Mouse (Mus musculus) B cell, adult 67 days (primary cell): ENCODE measurements around the gene Pitpnm1. TPM values are rescaled to one million over a fixed set of nuclear protein-coding genes. Genes with fewer than 3 reads are reported as not detected.

Experiments used
- total RNA-seq, 2 experiments: library from RNA; stranded (reverse); gene quantifications; 4 replicates each; pipeline ENCODE4 v1.2.4; 2023

Pitpnm1 gene
- total RNA-seq = 100 to 1,000 TPM; 227 to 233 TPM

GRCm38 (mm10) chr19:4099837-4100717 is at the start of gene Pitpnm1:
Pitpnm1 (plus strand) TSS chr19:4099998.

GRCm38 (mm10) chr19:4059069-4059740 is 40.6 kb upstream of the Pitpnm1 start, which contains the start of gene Gstp3:
Gstp3 (minus strand) TSS chr19:4059569.

GRCm38 (mm10) chr19:4081394-4081793 is 18.4 kb upstream of the Pitpnm1 start, which contains the start of gene Cabp2:
Cabp2 (plus strand) TSS chr19:4081578.

GRCm38 (mm10) chr19:4096642-4097440 is 3.0 kb upstream of the Pitpnm1 start, which contains the start of gene Cdk2ap2:
Cdk2ap2 (plus strand) TSS chr19:4097182.

GRCm38 (mm10) chr19:4125741-4126696 is 26.2 kb downstream of the Pitpnm1 start, which contains the start of gene Aip:
Aip (minus strand) TSS chr19:4125858.

GRCm38 (mm10) chr19:4139446-4139845 is 39.6 kb downstream of the Pitpnm1 start, which contains the start of gene Gpr152:
Gpr152 (plus strand) TSS chr19:4139787.

GRCm38 (mm10) chr19:4143759-4144268 is 44.0 kb downstream of the Pitpnm1 start, which contains the start of gene Cabp4:
Cabp4 (minus strand) TSS chr19:4144033.

GRCm38 (mm10) chr19:4148491-4148806 is 48.7 kb downstream of the Pitpnm1 start, which contains the start of gene Coro1b:
Coro1b (plus strand) TSS chr19:4148619.

GRCm38 (mm10) chr19:4153232-4153654 is 53.4 kb downstream of the Pitpnm1 start, which contains the start of gene Ptprcap:
Ptprcap (plus strand) TSS chr19:4153604.

GRCm38 (mm10) chr19:4162646-4163542 is 63.1 kb downstream of the Pitpnm1 start, which contains the start of gene Rps6kb2:
Rps6kb2 (minus strand) TSS chr19:4163354.

Other genes with a start within 250 kb of the Pitpnm1 start
- 10 to 100 TPM; 66.9 to 67.9 TPM for gene Chka, start 248.2 kb upstream of the Pitpnm1 start, total RNA-seq
- gene Tcirg1, start 192.9 kb upstream of the Pitpnm1 start, total RNA-seq = 100 to 1,000 TPM; 149 to 153 TPM
- 10 to 100 TPM; 91.9 to 93.5 TPM for gene Ndufs8, start 187.2 kb upstream of the Pitpnm1 start, total RNA-seq
- gene Aldh3b1, start 170.2 kb upstream of the Pitpnm1 start, total RNA-seq = 1 to 10 TPM; 7.3 to 8.9 TPM
- 100 to 1,000 TPM; 597 to 689 TPM for gene Unc93b1, start 164.8 kb upstream of the Pitpnm1 start, total RNA-seq
- under 1 TPM in 1 of 2 experiments, not detected in 1; 0.20 TPM for gene Aldh3b3, start 141.4 kb upstream of the Pitpnm1 start, total RNA-seq
- under 1 TPM in 1 of 2 experiments, not detected in 1; 0.84 TPM for gene Aldh3b2, start 127.7 kb upstream of the Pitpnm1 start, total RNA-seq
- not detected for gene Acy3, start 113.4 kb upstream of the Pitpnm1 start, total RNA-seq
- not detected for gene Tbx10, start 107.2 kb upstream of the Pitpnm1 start, total RNA-seq
- gene Nudt8, start 99.4 kb upstream of the Pitpnm1 start, total RNA-seq = 10 to 100 TPM; 24.9 to 29.1 TPM
- 1 to 10 TPM; 5.3 to 6.7 TPM for gene Gm49405, start 99.4 kb upstream of the Pitpnm1 start, total RNA-seq
- gene Doc2g, start 96.7 kb upstream of the Pitpnm1 start, total RNA-seq = 10 to 100 TPM; 11.0 to 13.3 TPM
- gene Ndufv1, start 87.2 kb upstream of the Pitpnm1 start, total RNA-seq = 10 to 100 TPM; 80.9 to 93.3 TPM
- gene Gstp1, start 62.0 kb upstream of the Pitpnm1 start, total RNA-seq = 100 to 1,000 TPM; 131 to 150 TPM
- 10 to 100 TPM; 11.4 to 26.4 TPM for gene Gstp2, start 54.0 kb upstream of the Pitpnm1 start, total RNA-seq
- not detected for gene Gstp3, start 40.4 kb upstream of the Pitpnm1 start, total RNA-seq
- gene Cabp2, start 18.4 kb upstream of the Pitpnm1 start, total RNA-seq = not detected
- gene Cdk2ap2, start 2.8 kb upstream of the Pitpnm1 start, total RNA-seq = 100 to 1,000 TPM; 114 to 121 TPM
- gene Aip, start 25.9 kb downstream of the Pitpnm1 start, total RNA-seq = 100 to 1,000 TPM; 101 to 110 TPM
- gene Gpr152, start 39.8 kb downstream of the Pitpnm1 start, total RNA-seq = 1 to 10 TPM in 1 of 2 experiments, under 1 TPM in 1; 0.93 to 1.0 TPM
- gene Cabp4, start 44.0 kb downstream of the Pitpnm1 start, total RNA-seq = 1 to 10 TPM; 1.6 to 2.2 TPM
- gene Coro1b, start 48.6 kb downstream of the Pitpnm1 start, total RNA-seq = 100 to 1,000 TPM; 148 to 156 TPM
- 100 to 1,000 TPM; 391 to 415 TPM for gene Ptprcap, start 53.6 kb downstream of the Pitpnm1 start, total RNA-seq
- 10 to 100 TPM; 47.4 to 56.4 TPM for gene Rps6kb2, start 63.4 kb downstream of the Pitpnm1 start, total RNA-seq
- gene Carns1, start 75.5 kb downstream of the Pitpnm1 start, total RNA-seq = 100 to 1,000 TPM in 1 of 2 experiments, 10 to 100 TPM in 1; 89.2 to 117 TPM
- gene Tbc1d10c, start 91.3 kb downstream of the Pitpnm1 start, total RNA-seq = 100 to 1,000 TPM; 315 to 328 TPM
- 100 to 1,000 TPM; 431 to 450 TPM for gene Ppp1ca, start 92.1 kb downstream of the Pitpnm1 start, total RNA-seq
- 10 to 100 TPM; 65.9 to 73.4 TPM for gene Rad9a, start 101.7 kb downstream of the Pitpnm1 start, total RNA-seq
- gene Clcf1, start 114.2 kb downstream of the Pitpnm1 start, total RNA-seq = 100 to 1,000 TPM; 161 to 176 TPM
- gene AC109138.7, start 114.4 kb downstream of the Pitpnm1 start, total RNA-seq = not detected
- gene Pold4, start 131.9 kb downstream of the Pitpnm1 start, total RNA-seq = 100 to 1,000 TPM; 198 to 208 TPM
- 10 to 100 TPM; 32.2 to 32.4 TPM for gene Ssh3, start 169.2 kb downstream of the Pitpnm1 start, total RNA-seq
- gene Ankrd13d, start 183.1 kb downstream of the Pitpnm1 start, total RNA-seq = 10 to 100 TPM; 28.2 to 32.6 TPM
- gene Grk2, start 206.2 kb downstream of the Pitpnm1 start, total RNA-seq = 100 to 1,000 TPM; 584 to 625 TPM